Mouse (Mus musculus): ENCODE results near the gene Ing1. TPM values are rescaled to one million over a fixed set of nuclear protein-coding genes. Genes with fewer than 3 reads are reported as not detected.

The Ing1 gene
- polyA plus RNA-seq, 1 experiment from 2014 or later, result 16.3 TPM

- H3K27me3 ChIP-seq, result no peaks in the 10 kb centered on the region
- H3K27ac ChIP-seq, result no peak overlapping the region
- H3K9ac ChIP-seq, result no peak overlapping the region
- H3K4me3 ChIP-seq (replicated peaks), result no peak overlapping the region
- no peaks in the 10 kb centered on the region for H3K36me3 ChIP-seq
- DNase-seq, result peak; percentile 28
- WGBS (ENCODE audit: insufficient replicate concordance), result 11% methylated on average over 13 of the region's 13 CpGs
- H3K4me2 ChIP-seq, result peak overlapping the region; percentile 28
- H3K9me3 ChIP-seq (replicated peaks), result no peaks in the 10 kb centered on the region
- peaks cover 11% of the 10 kb centered on the region for H3K4me1 ChIP-seq (replicated peaks)
- peak; percentile 66; the same call in 1 of the 2 replicates for ATAC-seq (ENCODE audit: low read depth)
Measured at GRCm38 (mm10) chr8:11592296-11592695, 36.9 kb downstream of the Ing1 start.

DNA sequence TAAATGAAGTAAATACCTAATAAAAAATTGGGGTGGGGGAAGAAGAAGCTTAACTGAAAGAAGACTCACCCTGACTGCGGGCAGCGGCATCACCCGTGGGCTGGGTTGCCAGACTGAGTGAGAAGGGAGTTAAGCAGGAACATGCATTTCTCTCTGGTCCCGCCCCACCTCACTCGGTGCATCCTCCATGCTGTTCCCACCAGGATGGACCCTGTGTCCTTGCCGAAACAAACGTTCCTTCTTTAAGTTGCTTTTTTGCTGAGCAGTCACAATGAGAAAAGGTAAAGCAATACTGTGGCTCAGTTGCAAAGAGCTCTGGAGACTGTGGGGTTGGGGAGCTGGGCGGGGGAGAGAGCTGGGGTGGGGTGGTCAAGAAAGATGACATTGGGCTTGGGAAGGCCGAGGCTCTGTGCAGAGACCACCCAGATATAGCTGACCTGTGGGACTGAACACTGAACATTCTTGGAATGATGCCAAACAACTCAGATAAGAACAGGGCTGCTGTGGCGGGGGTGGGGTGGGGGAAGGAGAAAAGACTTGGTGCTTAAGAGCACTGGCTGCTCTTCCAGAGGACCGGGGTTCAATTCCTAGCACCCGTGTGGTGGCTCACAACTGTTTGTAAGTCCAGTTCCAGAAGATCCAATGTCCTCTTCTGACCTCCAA is 38.0 kb downstream of the Ing1 start:
- DNase-seq (no peak), ATAC-seq (ENCODE audit: low read depth) (no peak)
- WGBS (ENCODE audit: insufficient replicate concordance), result 58% methylated on average over 12 of the region's 12 CpGs
- H3K27ac ChIP-seq, result no peak overlapping the region
- no peak overlapping the region for H3K4me2 ChIP-seq
- H3K9ac ChIP-seq, result no peak overlapping the region
- peaks cover 11% of the 10 kb centered on the region for H3K4me1 ChIP-seq (replicated peaks)
- H3K9me3 ChIP-seq (replicated peaks), result no peaks in the 10 kb centered on the region
- H3K36me3 ChIP-seq, result no peaks in the 10 kb centered on the region
- no peaks in the 10 kb centered on the region for H3K27me3 ChIP-seq
- no peak overlapping the region for H3K4me3 ChIP-seq (replicated peaks)

DNA sequence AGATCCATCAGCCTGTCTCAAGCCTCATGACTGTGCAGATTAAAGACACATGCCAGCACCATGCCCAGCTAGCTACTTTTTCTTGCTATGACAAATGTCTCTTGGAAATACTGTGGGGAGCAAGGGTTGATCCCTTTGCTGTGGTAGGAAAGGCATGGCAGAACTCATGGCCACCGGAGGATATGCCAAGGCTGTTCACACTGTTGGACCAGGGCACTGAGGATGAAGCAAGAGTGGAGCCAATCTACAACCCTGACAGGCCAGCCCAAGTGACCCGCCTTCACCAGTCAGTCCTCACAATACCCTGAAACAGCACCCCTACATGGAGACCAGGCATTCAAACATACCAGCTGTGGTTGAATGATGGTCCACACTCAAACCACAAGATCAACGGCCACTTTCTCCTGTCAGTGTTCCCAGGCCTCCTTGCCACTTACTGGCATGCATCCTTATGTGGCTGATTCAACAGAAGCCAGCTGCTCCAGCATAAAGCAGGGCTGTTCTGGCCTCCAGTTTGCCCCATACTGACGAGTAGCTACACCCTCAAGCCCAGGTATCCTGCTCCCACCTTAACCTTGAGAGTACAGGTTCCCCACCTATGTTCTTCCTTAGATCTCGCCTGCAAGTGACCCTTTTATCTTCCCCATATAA is 45.1 kb downstream of the Ing1 start:
- Histone ChIP-seq H3K9me3 (replicated peaks) (no peaks in the 10 kb centered on the region), H3K27me3 (no peaks in the 10 kb centered on the region), H3K4me1 (replicated peaks) (no peaks in the 10 kb centered on the region), H3K9ac (no peak overlapping the region), H3K27ac (no peak overlapping the region), H3K36me3 (peaks cover 4% of the 10 kb centered on the region; the same call in 1 of the 2 replicates), H3K4me3 (replicated peaks) (no peak overlapping the region), H3K4me2 (no peak overlapping the region)
- ATAC-seq (ENCODE audit: low read depth) (no peak), DNase-seq (no peak)
- WGBS (ENCODE audit: insufficient replicate concordance), result 57% methylated on average over 5 of the region's 5 CpGs

DNA sequence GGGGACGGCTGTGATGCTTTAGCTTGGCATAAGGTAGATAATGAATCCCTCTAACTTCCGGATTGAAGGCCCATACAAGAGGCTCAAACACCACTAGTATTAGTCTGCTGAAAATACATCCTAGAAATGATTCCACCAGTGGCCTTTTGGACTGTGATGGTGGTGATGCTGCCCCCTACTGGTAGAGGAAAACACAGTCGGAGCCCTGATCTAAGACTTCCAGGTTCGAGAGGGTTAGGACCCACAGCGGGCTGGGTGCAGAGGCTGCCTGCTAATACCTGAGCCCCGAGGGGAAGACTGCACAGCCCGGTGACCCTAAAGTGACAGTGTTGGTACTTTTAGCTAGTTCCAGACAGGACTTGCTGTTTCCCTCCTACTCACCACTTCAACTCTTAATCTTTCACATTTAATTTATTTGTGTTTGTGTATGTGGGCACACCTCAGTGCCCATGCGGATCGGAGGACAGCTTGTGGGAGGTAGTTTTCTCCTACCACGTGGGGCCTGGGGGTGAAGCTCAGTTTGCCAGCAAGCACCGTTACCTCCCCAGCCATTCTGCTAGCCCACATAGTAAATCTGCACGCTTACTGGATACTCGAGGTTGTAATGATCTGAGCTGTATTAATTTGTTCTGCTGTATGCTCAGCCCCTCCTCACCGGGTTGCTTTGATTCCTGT is 46.8 kb downstream of the Ing1 start:
- peak; percentile 54; the same call in 1 of the 2 replicates for ATAC-seq (ENCODE audit: low read depth)

GRCm38 (mm10) chr8:11608848-11609247 is 53.5 kb downstream of the Ing1 start:
- 84% methylated on average over 9 of the region's 9 CpGs for WGBS (ENCODE audit: insufficient replicate concordance)
- no peaks in the 10 kb centered on the region; the same call in 1 of the 2 replicates for H3K9me3 ChIP-seq (replicated peaks)
- no peak overlapping the region for H3K4me2 ChIP-seq
- no peak for DNase-seq
- H3K9ac ChIP-seq, result no peak overlapping the region
- H3K4me1 ChIP-seq (replicated peaks), result no peaks in the 10 kb centered on the region
- peaks cover 77% of the 10 kb centered on the region for H3K36me3 ChIP-seq
- ATAC-seq (ENCODE audit: low read depth), result no peak
- no peak overlapping the region for H3K27ac ChIP-seq
- no peak overlapping the region for H3K4me3 ChIP-seq (replicated peaks)
- no peaks in the 10 kb centered on the region for H3K27me3 ChIP-seq

More for the DNA sequence above, 46.8 kb downstream of the Ing1 start:
- Histone ChIP-seq H3K9me3 (replicated peaks) (no peaks in the 10 kb centered on the region; the same call in 1 of the 2 replicates), H3K27me3 (no peaks in the 10 kb centered on the region), H3K4me3 (replicated peaks) (no peak overlapping the region), H3K36me3 (peaks cover 16% of the 10 kb centered on the region; the same call in 1 of the 2 replicates), H3K27ac (no peak overlapping the region), H3K4me2 (no peak overlapping the region), H3K4me1 (replicated peaks) (no peaks in the 10 kb centered on the region), H3K9ac (no peak overlapping the region)
- WGBS (ENCODE audit: insufficient replicate concordance), result 36% methylated on average over 14 of the region's 14 CpGs
- peak; percentile 38 for DNase-seq

Other genes starting within 250 kb of the Ing1 start
- gene Col4a2, start 242.8 kb upstream of the Ing1 start, polyA plus RNA-seq (2015; fragmentation: Nextera tagmentation; extraction: Ambion mirVana), result 5.4 and 6.0 TPM in 2 replicates
- 14.3 and 18.2 TPM in 2 replicates for gene Col4a1, start 242.7 kb upstream of the Ing1 start, polyA plus RNA-seq (2015; fragmentation: Nextera tagmentation; extraction: Ambion mirVana)
- 3.1 and 3.5 TPM in 2 replicates for gene Rab20, start 76.9 kb upstream of the Ing1 start, polyA plus RNA-seq (2015; fragmentation: Nextera tagmentation; extraction: Ambion mirVana)
- gene Naxd, start 58.1 kb upstream of the Ing1 start, polyA plus RNA-seq (2015; fragmentation: Nextera tagmentation; extraction: Ambion mirVana), result 39.6 and 40.4 TPM in 2 replicates
- gene Cars2, start 4.8 kb upstream of the Ing1 start, polyA plus RNA-seq (2015; fragmentation: Nextera tagmentation; extraction: Ambion mirVana), result 17.9 and 19.4 TPM in 2 replicates
- gene Ankrd10, start 80.2 kb downstream of the Ing1 start, polyA plus RNA-seq (2015; fragmentation: Nextera tagmentation; extraction: Ambion mirVana), result 30.7 and 37.0 TPM in 2 replicates
- not detected in 2 replicates for gene 1700016D06Rik, start 145.5 kb downstream of the Ing1 start, polyA plus RNA-seq (2015; fragmentation: Nextera tagmentation; extraction: Ambion mirVana)
- 9.4 and 11.5 TPM in 2 replicates for gene Arhgef7, start 172.2 kb downstream of the Ing1 start, polyA plus RNA-seq (2015; fragmentation: Nextera tagmentation; extraction: Ambion mirVana)